Mouse (Mus musculus) kidney, postnatal 0 days (tissue): Measurements from ENCODE around the gene Lrtm1. TPM values are rescaled to one million over a fixed set of nuclear protein-coding genes. Genes with fewer than 3 reads are reported as not detected.

Source experiments
- ATAC-seq: fragments of 200-750 bp; cut with Nextera tagmentation; replicated peaks from 2 replicates; pipeline ENCODE4 v1.8.0; 2017; ENCODE audit warnings: low read depth, moderate number of reproducible peaks, moderate TSS enrichment, moderate library complexity; ENCODE audit not compliant: low FRiP score
- DNase-seq: peaks from one replicate; pipeline ENCODE4 v3.0.0-alpha.2; 2016; ENCODE audit warnings: low spot score
- H3K27ac ChIP-seq: fragments of 300-500 bp; sonication (generic); 2 replicates; pipeline ENCODE4 v1.5.1; 2014; ENCODE audit warnings: mild to moderate bottlenecking
- H3K27me3 ChIP-seq: fragments of 300-500 bp; sonication (generic); 2 replicates; pipeline ENCODE4 v1.6.1; 2014; ENCODE audit warnings: low read length, mixed read lengths; ENCODE audit not compliant: insufficient read depth
- H3K36me3 ChIP-seq: fragments of 300-500 bp; sonication (generic); 2 replicates; pipeline ENCODE4 v1.6.1; 2014; ENCODE audit warnings: low read length, mixed read lengths; ENCODE audit not compliant: insufficient read depth
- H3K4me1 ChIP-seq: fragments of 300-500 bp; sonication (generic); replicated peaks from 2 replicates; pipeline ENCODE4 v1.6.1; 2014; ENCODE audit warnings: antibody characterized with exemption, low read length, mixed read lengths; ENCODE audit not compliant: insufficient read depth
- H3K4me2 ChIP-seq: fragments of 300-500 bp; sonication (generic); 2 replicates; pipeline ENCODE4 v1.6.1; 2014; ENCODE audit warnings: mild to moderate bottlenecking, low read length, moderate library complexity, mixed read lengths
- H3K4me3 ChIP-seq: fragments of 300-500 bp; sonication (generic); replicated peaks from 2 replicates; pipeline ENCODE4 v1.5.1; 2014; ENCODE audit warnings: low read depth, low read length
- H3K9ac ChIP-seq: fragments of 300-500 bp; sonication (generic); 2 replicates; pipeline ENCODE4 v1.6.1; 2014; ENCODE audit warnings: low read depth, low read length
- H3K9me3 ChIP-seq: fragments of 300-500 bp; sonication (generic); replicated peaks from 2 replicates; pipeline ENCODE4 v1.6.1; 2016; ENCODE audit warnings: low read length, inconsistent platforms, mixed read lengths
- CTCF ChIP-seq: IDR thresholded peaks from 2 replicates; pipeline ENCODE4 v1.5.1; 2016; ENCODE audit warnings: antibody characterized with exemption, low read depth, mild to moderate bottlenecking, moderate library complexity
- WGBS: fragments of 180-500 bp; shearing (Covaris S2); extraction: QIAGEN DNeasy Blood & Tissue Kit; methylation state at CpG from one replicate; pipeline ENCODE4 v1.1.7; 2014; 5-methylcytosine and 5-hydroxymethylcytosine counted together
- polyA plus RNA-seq: library from polyadenylated mRNA; unstranded; fragments of >200 nt; fragmentation: Nextera tagmentation; extraction: Ambion mirVana; gene quantifications from 2 replicates; pipeline ENCODE4 v1.2.1, GENCODE M21; 2015

The Lrtm1 gene
- polyA plus RNA-seq, 1 experiment from 2014 or later, result 0.04 TPM

DNA sequence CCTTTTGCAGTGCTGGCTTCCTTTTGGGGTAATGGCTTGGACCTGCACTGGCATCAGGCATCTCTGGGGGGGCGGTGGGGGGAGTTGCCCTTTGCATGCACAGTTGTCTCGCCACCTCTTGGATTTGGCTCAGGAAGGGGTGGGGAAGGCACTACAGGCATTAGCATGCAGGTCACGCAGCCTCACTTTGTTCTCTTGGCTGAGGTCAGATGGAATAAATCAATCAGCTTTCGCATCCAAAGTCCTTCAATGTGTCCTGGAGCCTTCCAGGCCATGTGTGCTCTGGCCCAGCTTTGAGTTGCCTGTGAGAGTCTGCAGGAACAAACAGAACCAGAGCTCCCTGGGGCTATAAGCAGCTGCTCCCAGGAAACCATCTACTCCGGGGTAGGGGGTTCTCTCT is 2.1 kb upstream of the Lrtm1 start:
- Histone ChIP-seq H3K9ac (no peak overlapping the region), H3K27ac (no peak overlapping the region), H3K36me3 (no peaks in the 10 kb centered on the region), H3K4me1 (no peaks in the 10 kb centered on the region), H3K27me3 (no peaks in the 10 kb centered on the region), H3K9me3 (no peaks in the 10 kb centered on the region), H3K4me3 (no peak overlapping the region), H3K4me2 (no peak overlapping the region)
- no peak for ATAC-seq
- no peak for TF ChIP-seq CTCF
- DNase-seq, result no peak
- WGBS, result 45% methylated on average over 5 of the region's 5 CpGs

DNA sequence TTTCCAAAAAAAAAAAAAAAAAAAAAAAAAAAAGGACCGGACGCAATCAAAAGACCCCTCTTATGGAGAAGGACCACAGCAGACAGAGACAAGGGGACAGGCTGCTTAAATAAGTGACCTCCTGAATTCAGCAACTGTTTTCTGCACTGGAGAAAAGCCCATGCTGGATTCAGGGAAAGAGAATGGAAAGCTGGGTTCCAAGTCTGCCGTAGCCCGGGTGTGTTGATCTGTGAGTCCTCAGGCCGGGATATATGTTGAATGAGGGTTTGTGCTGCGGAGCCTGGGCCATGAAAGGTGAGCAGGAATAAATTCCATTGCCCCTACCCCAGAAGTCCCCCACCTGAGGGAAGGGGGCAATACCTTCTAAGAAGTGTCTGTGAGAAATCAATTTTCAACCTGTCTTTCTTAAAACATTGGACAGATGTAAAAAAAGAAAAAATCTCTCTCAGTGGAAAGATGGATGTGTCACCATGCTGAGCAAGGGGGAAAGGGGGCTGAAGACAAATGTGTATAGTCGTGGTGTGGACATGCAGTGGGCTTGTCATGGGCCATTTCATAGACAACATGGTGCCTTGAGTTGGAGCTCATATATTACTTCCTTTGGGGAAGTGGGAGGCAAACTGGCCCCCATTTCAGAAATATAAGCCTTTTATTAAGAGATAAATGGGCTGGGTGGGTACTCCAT is 450 bp downstream of the Lrtm1 start:
- H3K4me1 ChIP-seq, result no peaks in the 10 kb centered on the region
- no peaks in the 10 kb centered on the region for H3K27me3 ChIP-seq
- ATAC-seq (no peak), DNase-seq (no peak)
- H3K4me2 ChIP-seq, result no peak overlapping the region
- no peak overlapping the region for H3K9ac ChIP-seq
- H3K27ac ChIP-seq, result no peak overlapping the region
- 51% methylated on average over 7 of the region's 7 CpGs for WGBS
- TF ChIP-seq CTCF, result no peak
- H3K9me3 ChIP-seq, result no peaks in the 10 kb centered on the region
- H3K36me3 ChIP-seq, result no peaks in the 10 kb centered on the region
- no peak overlapping the region for H3K4me3 ChIP-seq

DNA sequence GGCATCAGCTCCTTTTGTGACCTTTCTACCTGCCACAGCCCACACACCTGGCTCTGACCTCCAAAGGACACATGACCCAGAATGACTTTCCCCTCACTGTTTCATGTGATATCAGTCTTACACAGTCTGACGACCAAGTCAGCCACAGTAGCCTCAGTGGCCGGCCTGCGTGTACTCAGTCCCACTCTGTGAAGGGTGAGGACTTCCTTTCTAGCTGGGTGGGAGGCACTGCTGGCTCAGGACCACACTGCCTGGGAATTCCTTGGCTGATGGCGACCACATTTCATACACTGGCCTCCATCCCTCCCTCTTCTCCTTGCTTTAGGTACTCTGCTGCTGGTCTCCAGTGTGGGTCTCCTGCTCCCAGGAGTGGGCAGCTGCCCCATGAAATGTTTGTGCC is 3.3 kb downstream of the Lrtm1 start:
- H3K4me3 ChIP-seq, result no peak overlapping the region
- no peaks in the 10 kb centered on the region for H3K36me3 ChIP-seq
- 63% methylated on average over 4 of the region's 4 CpGs for WGBS
- H3K9me3 ChIP-seq, result no peaks in the 10 kb centered on the region
- H3K4me2 ChIP-seq, result no peak overlapping the region
- no peaks in the 10 kb centered on the region for H3K27me3 ChIP-seq
- no peak for ATAC-seq
- no peak overlapping the region for H3K9ac ChIP-seq
- no peaks in the 10 kb centered on the region for H3K4me1 ChIP-seq
- DNase-seq, result no peak
- no peak for TF ChIP-seq CTCF
- H3K27ac ChIP-seq, result no peak overlapping the region

DNA sequence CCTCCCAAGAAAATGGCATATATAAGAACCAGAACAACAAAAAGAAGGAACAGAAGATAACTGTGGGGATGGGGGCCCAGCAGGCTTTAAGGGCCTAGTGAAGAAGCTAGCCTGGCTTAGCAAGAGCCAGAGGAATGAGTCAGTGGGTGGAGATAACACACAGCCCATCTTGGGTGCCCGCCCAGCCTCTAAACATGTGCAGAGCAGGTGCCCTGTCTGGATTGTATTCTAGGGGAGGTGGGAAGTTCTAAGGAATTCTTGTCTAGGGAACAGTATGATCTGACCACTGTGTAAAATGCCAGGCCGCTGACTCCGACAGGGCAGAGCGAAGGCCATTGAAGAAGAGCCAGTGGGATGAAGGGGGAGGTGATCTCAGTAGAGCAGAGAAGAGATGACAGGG is 5.2 kb downstream of the Lrtm1 start:
- Histone ChIP-seq H3K4me1 (no peaks in the 10 kb centered on the region), H3K27me3 (no peaks in the 10 kb centered on the region), H3K4me2 (no peak overlapping the region), H3K36me3 (no peaks in the 10 kb centered on the region), H3K27ac (no peak overlapping the region), H3K9me3 (no peaks in the 10 kb centered on the region), H3K9ac (no peak overlapping the region), H3K4me3 (no peak overlapping the region)
- no peak for DNase-seq
- TF ChIP-seq CTCF, result no peak
- no peak for ATAC-seq
- WGBS, result 96% methylated on average over 4 of the region's 4 CpGs

DNA sequence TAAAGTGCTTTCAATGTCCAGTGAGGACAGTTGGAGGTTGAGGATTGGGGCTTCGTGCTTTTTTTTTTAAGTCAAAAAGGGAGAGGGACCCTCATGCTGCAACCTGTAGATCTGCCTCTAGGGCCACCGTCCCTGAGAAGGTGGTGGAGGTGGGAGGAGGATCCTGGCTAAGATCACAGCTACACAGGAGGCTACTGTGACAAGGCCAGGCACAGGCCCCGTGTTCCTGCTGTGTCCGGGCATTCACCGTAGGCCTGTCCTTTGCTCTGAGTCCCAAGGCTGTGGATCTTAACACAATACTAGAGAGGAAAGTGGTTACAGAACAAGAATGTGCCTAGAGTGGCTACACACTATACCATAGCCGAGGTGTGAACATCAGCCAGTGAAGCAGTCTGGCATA is 7.3 kb downstream of the Lrtm1 start:
- Histone ChIP-seq H3K27me3 (no peaks in the 10 kb centered on the region), H3K9ac (no peak overlapping the region), H3K9me3 (no peaks in the 10 kb centered on the region), H3K4me2 (no peak overlapping the region), H3K27ac (no peak overlapping the region), H3K4me3 (no peak overlapping the region), H3K36me3 (no peaks in the 10 kb centered on the region), H3K4me1 (no peaks in the 10 kb centered on the region)
- 83% methylated on average over 6 of the region's 6 CpGs for WGBS
- DNase-seq, result no peak
- TF ChIP-seq CTCF, result no peak
- no peak for ATAC-seq

DNA sequence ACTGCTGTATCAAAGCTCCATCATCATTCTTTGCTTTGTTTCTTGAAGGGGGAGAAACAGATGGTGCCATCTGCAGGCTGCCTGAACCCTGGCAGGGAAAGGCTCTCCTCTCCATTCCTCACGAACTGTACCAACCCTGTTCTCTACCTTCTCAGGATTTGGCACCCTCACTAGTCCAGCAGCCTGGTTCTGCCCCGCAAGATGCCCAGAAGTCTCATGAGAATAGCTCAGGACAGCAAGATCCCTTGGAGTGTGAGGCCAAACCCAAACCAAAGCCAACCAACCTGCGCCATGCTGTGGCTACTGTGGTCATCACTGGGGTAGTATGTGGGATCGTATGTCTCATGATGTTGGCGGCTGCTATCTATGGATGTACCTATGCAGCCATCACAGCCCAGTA is 9.3 kb downstream of the Lrtm1 start:
- Histone ChIP-seq H3K4me1 (no peaks in the 10 kb centered on the region), H3K4me3 (no peak overlapping the region), H3K36me3 (no peaks in the 10 kb centered on the region), H3K9me3 (no peaks in the 10 kb centered on the region), H3K4me2 (no peak overlapping the region), H3K27ac (no peak overlapping the region), H3K27me3 (no peaks in the 10 kb centered on the region), H3K9ac (no peak overlapping the region)
- 90% methylated on average over 5 of the region's 5 CpGs for WGBS
- TF ChIP-seq CTCF, result no peak
- DNase-seq (no peak), ATAC-seq (no peak)
